Mouse (Mus musculus): ENCODE measurements around the gene Gpatch2.

Gpatch2 gene

DNA sequence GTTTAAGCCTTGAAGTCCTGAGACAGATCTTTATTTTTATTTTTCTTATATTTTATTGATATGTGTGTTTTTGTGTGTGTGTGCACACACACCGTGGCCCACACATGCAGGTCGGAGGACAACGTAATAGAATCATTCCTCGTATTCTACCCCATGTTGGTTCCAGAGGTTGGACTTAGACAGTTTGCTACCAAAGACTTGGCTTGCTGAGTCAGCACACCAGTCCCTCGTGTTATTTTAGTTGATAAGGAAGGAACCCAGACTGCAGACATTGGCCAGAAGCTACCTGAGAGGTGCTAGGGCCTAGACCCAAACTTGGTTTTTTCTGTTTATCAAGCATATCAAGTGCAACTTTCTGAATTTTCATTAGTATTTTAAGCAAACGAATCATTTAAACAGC is 95.8 kb downstream of the Gpatch2 start:
- DNase-seq, result no peak

DNA sequence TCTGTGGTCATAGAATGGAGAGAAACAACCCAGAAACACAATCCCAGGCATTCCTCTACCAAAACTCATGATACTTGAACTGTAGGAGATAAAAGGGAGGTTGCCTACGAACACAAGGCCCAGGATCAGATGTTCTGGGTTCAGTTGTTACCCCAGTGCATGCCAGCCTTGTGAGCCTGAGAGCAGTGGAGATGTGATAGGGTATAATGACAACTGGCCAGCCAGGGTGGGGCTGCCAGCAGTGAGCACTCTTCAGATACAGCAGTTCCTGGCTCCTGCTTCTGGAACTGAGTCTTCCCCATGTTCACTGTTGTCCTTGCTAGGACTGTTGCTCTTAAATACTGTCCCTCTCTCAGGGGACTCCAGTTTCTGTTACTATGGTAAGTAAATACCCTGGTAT is 98.0 kb downstream of the Gpatch2 start:
- no peak for DNase-seq

DNA sequence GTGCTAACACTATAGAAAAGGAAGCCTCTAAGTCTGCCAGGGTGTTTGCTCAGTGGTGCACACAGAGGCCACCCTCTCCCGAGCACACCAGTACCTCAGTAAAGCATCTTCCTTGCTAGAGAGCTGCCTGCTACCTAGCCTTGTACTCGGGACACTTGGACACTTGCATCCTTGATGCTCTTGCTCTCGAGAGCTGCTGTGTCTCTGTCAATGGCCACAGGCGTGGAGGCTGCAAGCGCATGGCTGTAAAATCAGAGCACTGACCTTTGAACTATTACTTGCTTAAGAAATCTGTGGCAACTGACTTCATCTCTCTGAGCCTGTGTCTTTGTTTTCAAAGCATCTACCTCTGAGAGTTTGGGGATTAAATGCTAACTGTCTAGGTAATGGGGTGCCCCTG is 98.5 kb downstream of the Gpatch2 start:
- DNase-seq, result no peak

DNA sequence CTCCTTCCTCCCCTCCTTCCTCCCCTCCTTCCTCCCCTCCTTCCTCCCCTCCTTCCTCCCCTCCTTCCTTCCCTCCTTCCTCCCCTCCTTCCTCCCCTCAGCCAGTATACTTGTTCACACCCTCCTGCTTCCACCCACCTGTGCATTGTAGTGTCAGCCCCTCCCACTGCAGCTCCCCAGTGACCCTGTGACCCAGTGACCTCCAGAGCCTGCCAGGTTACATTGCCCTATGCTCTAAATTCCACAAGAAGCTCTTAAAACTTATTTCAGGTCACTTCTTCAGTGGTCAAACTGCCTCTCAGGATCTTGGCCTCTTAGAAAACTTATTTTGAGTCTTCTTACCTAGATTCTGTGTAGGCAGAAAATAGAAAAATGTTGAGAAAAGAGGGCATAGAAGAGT is 99.2 kb downstream of the Gpatch2 start:
- no peak for DNase-seq

GRCm38 (mm10) chr1:187315821-187316220 is 100.5 kb downstream of the Gpatch2 start:
- DNase-seq, result no peak

DNA sequence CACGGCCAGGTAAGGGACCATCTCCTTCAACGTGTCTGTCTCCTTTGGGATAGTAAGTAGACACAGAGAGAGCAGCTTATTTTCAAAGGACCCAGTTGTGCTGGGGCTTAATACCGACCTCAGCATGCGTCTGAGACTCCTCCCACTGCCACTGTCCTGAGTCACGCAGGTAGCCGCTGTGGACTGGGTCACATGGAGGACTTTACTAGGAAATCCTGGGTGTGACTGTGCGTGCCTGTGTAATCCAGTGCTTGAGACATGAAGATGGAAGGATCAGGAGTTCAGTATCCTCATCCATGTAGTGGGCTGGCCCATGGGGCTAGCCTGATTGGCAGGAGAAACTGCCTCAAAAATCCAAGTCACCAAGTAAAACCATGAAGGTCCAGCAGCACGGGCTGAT is 101.2 kb downstream of the Gpatch2 start:
- DNase-seq, result no peak

- no peak for DNase-seq
Observed at GRCm38 (mm10) chr1:187321814-187322213, 106.5 kb downstream of the Gpatch2 start.

DNA sequence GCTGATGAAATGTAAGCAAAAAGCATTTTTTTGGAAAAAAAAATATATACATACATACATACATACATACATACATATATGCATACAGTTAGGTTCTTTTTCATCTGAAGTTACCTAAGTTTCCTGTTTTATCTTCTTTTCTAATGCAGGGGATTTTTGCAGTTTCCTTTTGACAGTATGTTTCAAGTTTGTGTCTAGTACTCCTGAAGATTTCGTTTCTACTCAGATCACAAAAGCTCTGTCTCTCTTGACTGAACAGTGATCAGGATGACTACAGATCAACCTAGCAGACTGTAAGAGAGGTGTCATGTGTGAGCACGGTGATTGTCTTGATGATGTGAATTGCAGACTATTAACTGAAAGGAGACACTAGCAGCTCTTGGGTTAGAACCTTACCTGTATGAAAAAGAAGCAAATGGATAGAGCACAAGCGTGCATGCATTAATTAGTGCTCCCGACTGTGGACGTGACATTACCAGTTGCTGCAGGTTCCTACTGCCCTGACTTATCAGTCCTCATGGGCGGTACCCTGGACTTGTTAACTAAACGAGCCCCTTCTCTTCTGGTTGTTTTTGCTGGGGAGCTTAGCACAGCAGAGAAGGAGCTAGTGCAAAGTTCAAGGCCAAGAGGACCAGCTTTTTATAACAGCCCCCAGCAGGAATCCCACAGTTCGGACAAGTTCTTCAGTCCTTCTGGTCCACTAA is 107.3 kb downstream of the Gpatch2 start:
- DNase-seq, result no peak

- DNase-seq, result no peak
Observed at GRCm38 (mm10) chr1:187323209-187323589, 107.9 kb downstream of the Gpatch2 start.

GRCm38 (mm10) chr1:187342551-187342950 is 127.2 kb downstream of the Gpatch2 start:
- DNase-seq, result no peak

DNA sequence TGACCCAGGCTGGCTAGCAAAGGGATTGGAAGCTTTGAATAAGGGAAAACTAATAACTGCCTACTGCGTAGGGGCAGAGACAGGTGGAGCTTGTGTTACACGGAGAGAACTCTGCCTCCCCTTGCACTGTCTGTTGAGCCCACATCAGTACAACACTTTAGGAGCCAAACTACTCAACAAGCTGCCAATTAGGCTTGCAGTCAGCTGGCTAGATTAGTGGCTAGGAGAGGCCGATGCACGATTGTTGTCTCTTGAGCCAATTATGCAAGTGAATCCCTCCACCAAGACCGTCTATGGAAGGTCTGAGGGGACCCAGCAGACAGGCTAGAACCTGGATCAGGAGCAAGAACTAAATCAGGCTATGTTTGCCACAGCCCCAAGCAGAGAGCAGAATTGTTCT is 129.8 kb downstream of the Gpatch2 start:
- DNase-seq, result no peak

DNA sequence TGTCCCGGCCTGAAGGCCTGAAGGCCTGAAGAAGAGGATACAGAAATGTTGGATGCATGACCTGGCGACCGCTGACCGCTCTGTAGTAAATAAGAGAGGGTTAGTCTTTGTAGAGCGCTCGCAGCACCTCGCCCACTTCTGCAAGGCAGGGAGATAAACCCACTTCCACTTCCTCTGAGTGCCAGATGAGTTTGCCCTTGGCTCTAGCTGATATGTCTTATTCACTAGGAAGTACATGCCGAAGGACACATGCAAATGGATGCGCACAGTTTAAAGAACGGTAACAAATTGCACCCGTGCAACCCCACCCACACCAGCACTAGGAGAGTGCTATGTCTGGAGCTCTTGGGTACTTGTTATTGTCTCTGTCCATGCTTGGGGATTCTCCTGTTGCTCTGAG is 131.6 kb downstream of the Gpatch2 start:
- no peak for DNase-seq

DNA sequence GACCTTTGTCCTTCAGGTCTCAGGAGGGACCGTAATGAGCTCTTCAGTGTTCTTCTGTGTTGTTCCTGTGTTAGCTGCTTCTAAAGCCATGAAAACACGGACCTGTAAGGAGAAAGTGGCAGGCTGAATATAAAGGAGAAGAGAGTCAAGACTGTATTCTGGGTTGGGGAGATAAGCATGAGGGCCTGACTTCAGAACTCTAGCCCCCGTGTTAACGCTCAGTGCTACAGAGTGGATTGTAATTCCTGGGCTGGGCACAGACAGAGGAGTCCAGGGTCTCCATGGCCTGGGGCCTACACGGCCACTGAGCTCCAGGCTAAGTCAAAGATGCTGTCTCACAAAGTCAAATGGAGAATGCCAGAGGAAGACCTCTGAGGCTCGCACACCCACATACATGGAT is 132.3 kb downstream of the Gpatch2 start:
- no peak for DNase-seq

DNA sequence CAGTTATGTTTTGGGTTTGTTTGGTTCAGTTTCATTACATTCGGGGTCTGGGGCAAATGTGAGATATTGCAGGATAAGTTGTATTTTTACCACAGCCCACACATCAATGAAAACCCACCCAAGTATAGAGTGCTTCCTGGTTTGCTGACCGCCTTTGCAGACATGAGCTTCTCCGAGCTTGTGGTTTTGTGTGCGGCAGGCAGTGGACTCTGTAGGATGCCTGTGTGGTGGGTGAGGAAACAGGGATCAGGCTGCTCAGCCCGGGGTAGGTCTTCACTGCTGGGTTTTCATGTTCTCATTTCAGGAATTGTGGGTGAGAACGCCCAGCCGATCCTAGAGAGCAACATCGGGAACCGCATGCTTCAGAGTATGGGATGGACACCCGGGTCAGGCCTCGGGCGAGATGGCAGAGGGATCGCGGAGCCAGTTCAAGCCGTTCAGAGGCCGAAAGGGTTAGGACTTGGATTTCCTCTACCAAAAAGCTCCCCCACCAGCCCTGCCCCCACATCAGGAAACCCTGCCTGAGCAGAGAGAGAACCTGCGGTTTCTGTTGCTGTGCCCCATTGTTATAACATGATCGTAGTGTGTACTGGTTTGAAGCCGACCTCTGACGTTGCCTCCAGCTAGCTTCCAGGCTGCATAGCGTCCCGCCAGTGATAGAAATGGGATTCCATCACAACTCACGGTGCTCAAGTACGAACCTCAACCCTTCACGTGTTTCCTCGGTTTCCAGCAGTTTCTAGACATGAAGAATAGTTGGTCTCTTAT is 132.9 kb downstream of the Gpatch2 start:
- DNase-seq, result no peak

DNA sequence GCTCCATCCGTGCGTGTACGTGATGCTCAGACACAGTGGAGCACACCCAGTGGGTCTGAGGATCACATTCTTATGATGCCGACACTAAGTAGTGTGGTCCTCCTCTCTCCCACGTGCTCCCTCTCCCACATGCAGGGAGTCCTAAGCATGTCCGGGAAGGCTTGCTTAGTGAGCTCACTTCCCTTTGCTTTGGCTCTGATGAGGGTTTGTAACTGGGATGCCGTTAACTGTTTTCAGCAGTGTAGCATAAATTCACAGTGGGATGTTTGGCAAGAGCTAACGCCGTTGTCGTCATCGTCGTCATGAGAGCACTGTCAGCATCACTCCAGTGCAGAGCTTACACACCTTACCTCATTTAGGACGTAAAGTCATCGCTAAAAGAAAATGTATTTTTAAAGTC is 133.6 kb downstream of the Gpatch2 start:
- no peak for DNase-seq

GRCm38 (mm10) chr1:187356169-187356568 is 140.9 kb downstream of the Gpatch2 start:
- no peak for DNase-seq

- no peak for DNase-seq
Observed at GRCm38 (mm10) chr1:187356904-187357303, 141.6 kb downstream of the Gpatch2 start.

- no peak for DNase-seq
Observed at GRCm38 (mm10) chr1:187360240-187360639, 144.9 kb downstream of the Gpatch2 start.

GRCm38 (mm10) chr1:187362536-187362935 is 147.2 kb downstream of the Gpatch2 start:
- no peak for DNase-seq

- no peak for DNase-seq
Observed at GRCm38 (mm10) chr1:187365424-187365823, 150.1 kb downstream of the Gpatch2 start.

DNA sequence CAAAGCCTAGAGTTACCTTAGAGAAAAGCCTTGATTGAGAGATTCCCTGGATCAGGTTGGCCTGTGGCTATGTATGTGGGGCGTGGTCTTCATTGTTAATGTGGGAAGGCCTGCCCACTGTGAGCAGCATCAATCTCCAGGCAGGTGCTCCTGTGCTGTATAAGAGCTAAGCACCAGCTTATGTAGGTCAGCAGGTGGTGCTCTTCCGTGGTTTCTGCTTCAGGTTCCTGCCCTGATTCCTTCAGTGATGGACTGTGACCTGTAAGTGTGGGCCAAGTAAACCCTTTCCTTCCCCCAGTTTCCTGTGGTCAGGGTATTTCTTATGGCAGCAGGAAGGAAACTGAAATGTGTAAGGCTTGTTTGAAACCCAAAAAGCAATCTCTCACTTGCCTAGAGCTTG is 151.5 kb downstream of the Gpatch2 start:
- DNase-seq, result no peak

GRCm38 (mm10) chr1:187369049-187369448 is 153.7 kb downstream of the Gpatch2 start:
- DNase-seq, result no peak

DNA sequence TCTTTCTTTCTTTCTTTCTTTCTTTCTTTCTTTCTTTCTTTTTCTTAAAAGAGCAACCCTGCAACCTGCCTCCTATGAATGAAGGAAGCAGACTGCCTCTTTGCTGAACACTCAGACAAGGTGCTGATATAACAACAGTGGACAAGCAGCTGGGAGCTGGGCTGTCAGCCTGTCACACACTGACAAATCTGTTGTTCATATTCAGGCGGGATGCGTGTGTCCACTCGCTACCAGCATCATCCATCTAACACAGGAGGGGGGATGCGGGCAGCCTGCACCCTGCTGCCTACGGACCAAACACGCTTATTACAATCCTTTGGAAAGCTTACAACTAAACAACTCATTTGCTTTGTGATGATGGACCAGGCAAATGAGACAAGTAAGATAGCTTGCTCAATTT is 158.2 kb downstream of the Gpatch2 start:
- no peak for DNase-seq

- DNase-seq, result no peak
Observed at GRCm38 (mm10) chr1:187374418-187374817, 159.1 kb downstream of the Gpatch2 start.

Measured in cerebellum, adult 9-11 months (tissue).